In genomic region chr8:64777925-64778324, GRCm38 (mm10) we compare ENCODE assay signal across 9 mouse cellular contexts. TPM values are rescaled to one million over a fixed set of nuclear protein-coding genes. Genes with fewer than 3 reads are reported as not detected.
A peak's percentile ranks its signal among the peaks of the same experiment; 100 is the strongest.
DNase-seq lines count a peak whose midpoint lies in the region; ATAC-seq and TF ChIP-seq lines count a peak whose summit lies in the region.
"Had no signal": no experiment of that assay in that cellular context is flagged by ENCODE, and none has a peak within 500 bp of the region (broad histone marks: within the 10 kb centered on the region; RNA-seq: fewer than 3 reads in every experiment).

No protein-coding gene starts in this region.

- no peak overlapping the region for H3K4me2 ChIP-seq in forebrain, embryonic 12.5 days
- no peak overlapping the region for H3K4me2 ChIP-seq in forebrain, embryonic 16.5 days (ENCODE audit: low read length)

- H3K27me3 ChIP-seq in forebrain, embryonic 12.5 days = no peaks in the 10 kb centered on the region
- no peaks in the 10 kb centered on the region for H3K27me3 ChIP-seq in forebrain, embryonic 16.5 days (replicated peaks; ENCODE audit: control insufficient read depth, insufficient read depth, low read length)
- H3K27me3 ChIP-seq in liver, adult 2 months (ENCODE audit: control insufficient read depth, insufficient read depth, low read length) = no peaks in the 10 kb centered on the region

- H3K79me2 ChIP-seq in liver, adult 2 months (ENCODE audit: control insufficient read depth, insufficient read depth, low read length) = peaks cover 16% of the 10 kb centered on the region

- H3K9me3 ChIP-seq in forebrain, embryonic 12.5 days = no peaks in the 10 kb centered on the region
- no peaks in the 10 kb centered on the region for H3K9me3 ChIP-seq in forebrain, embryonic 16.5 days (ENCODE audit: control insufficient read depth, low read length)

- H3K36me3 ChIP-seq in forebrain, embryonic 12.5 days (replicated peaks) = peaks cover 9% of the 10 kb centered on the region
- H3K36me3 ChIP-seq in forebrain, embryonic 16.5 days (ENCODE audit: control insufficient read depth, insufficient read depth) = no peaks in the 10 kb centered on the region; the same call in 1 of the 2 replicates
- peaks cover 5% of the 10 kb centered on the region; the same call in 1 of the 2 replicates for H3K36me3 ChIP-seq in liver, adult 2 months (ENCODE audit: control insufficient read depth, insufficient read depth, low read length)

- TF ChIP-seq POLR2A in liver, adult 2 months (IDR thresholded peaks at IDR 0.05; ENCODE audit: extremely low read depth, insufficient read depth, low read length) = no peak

- H3K27ac ChIP-seq in forebrain, embryonic 12.5 days = no peak overlapping the region
- no peak overlapping the region for H3K27ac ChIP-seq in forebrain, embryonic 16.5 days (ENCODE audit: low read length)
- H3K27ac ChIP-seq in liver, adult 2 months (replicated peaks; ENCODE audit: insufficient read depth, low read depth, low read length) = no peak overlapping the region

- no peaks in the 10 kb centered on the region for H3K4me1 ChIP-seq in forebrain, embryonic 12.5 days
- H3K4me1 ChIP-seq in forebrain, embryonic 16.5 days (replicated peaks; ENCODE audit: control insufficient read depth, insufficient read depth, low read length) = no peaks in the 10 kb centered on the region
- H3K4me1 ChIP-seq in liver, adult 2 months (ENCODE audit: control insufficient read depth, insufficient read depth, low read length) = no peaks in the 10 kb centered on the region

- WGBS in forebrain, embryonic 12.5 days = 77% methylated on average over 9 of the region's 9 CpGs
- 81% methylated on average over 9 of the region's 9 CpGs for WGBS in forebrain, embryonic 16.5 days
- WGBS in liver, adult 2 months = 48% methylated on average over 9 of the region's 9 CpGs

- peak; percentile 34 for TF ChIP-seq CTCF in liver, adult 2 months (IDR thresholded peaks at IDR 0.05; ENCODE audit: low read depth, low read length)

- no peak overlapping the region for H3K9ac ChIP-seq in forebrain, embryonic 12.5 days
- no peak overlapping the region for H3K9ac ChIP-seq in forebrain, embryonic 16.5 days (replicated peaks; ENCODE audit: low read depth, low read length)
- H3K9ac ChIP-seq in liver, adult 2 months (ENCODE audit: low read depth, low read length) = no peak overlapping the region

- 0 out of 2 replicates have a peak, but pooled peaks have one; percentile 41 for ATAC-seq in forebrain, embryonic 12.5 days (ENCODE audit: low FRiP score)
- ATAC-seq in forebrain, embryonic 16.5 days = no peak
- peak; percentile 70 for ATAC-seq in megakaryocyte progenitor cell, adult 5-6 weeks (replicated peaks; ENCODE audit: poor library complexity)
- ATAC-seq in monocyte, adult 5-6 weeks (replicated peaks; ENCODE audit: insufficient number of reproducible peaks, low FRiP score, low TSS enrichment, poor library complexity, severe bottlenecking) = no peak

- peak; percentile 28 for DNase-seq in liver, adult 2 months (ENCODE audit: extremely low read depth, low read depth, low spot score)
- DNase-seq in liver (no peak), R1 (ENCODE audit: low read depth, low spot score) (peak; percentile 80)
- no peak for DNase-seq in thymus, adult 18-20 months
- DNase-seq: heart, postnatal 14 days had no signal

- H3K4me3 ChIP-seq in forebrain, embryonic 12.5 days (replicated peaks) = no peak overlapping the region
- H3K4me3 ChIP-seq in forebrain, embryonic 16.5 days (replicated peaks; ENCODE audit: low read length) = no peak overlapping the region
- H3K4me3 ChIP-seq in liver, adult 2 months (ENCODE audit: insufficient read depth, low read depth, low read length) = no peak overlapping the region

RNA-seq across cellular contexts. Expression of gene Msmo1, which starts 44.3 kb away (rescaled TPM):
- polyA plus RNA-seq in forebrain, embryonic 12.5 days (2016; fragmentation: Nextera tagmentation; extraction: Ambion mirVana) = 181 and 194 TPM in 2 replicates
- 155 and 156 TPM in 2 replicates for polyA plus RNA-seq in forebrain, embryonic 16.5 days (2015; fragmentation: Nextera tagmentation; extraction: Ambion mirVana)
- 262 and 352 TPM in 2 replicates for total RNA-seq in liver, adult 2 months (2014; rRNA removed)
- polyA plus RNA-seq in liver, adult 2 months (2012; rRNA removed) = 84.3 and 87.0 TPM in 2 replicates
- total RNA-seq in megakaryocyte progenitor cell, adult 5-6 weeks (2015) = 22.8 and 23.8 TPM in 2 replicates
- total RNA-seq in megakaryocyte progenitor cell, adult 5-6 weeks (2017) = 46.0 and 51.2 TPM in 2 replicates
- 77.7 to 101 TPM (median 92.3 TPM) in 3 replicates for total RNA-seq in monocyte, adult 5-6 weeks (2017)

Comparison
In these comparisons a context has a peak if more than half of its experiments do, and no peak if none do; other contexts are left out.
1. ATAC-seq: peak in forebrain, embryonic 12.5 days (single experiment) and megakaryocyte progenitor cell, adult 5-6 weeks (single experiment); none in forebrain, embryonic 16.5 days (single experiment) and monocyte, adult 5-6 weeks (single experiment).
2. DNase-seq: peak in liver, adult 2 months (single experiment) and R1 (single experiment); none in liver (single experiment) and thymus, adult 18-20 months (0 of 2).